Mouse (Mus musculus) erythroblast, embryonic 14.5 days (primary cell): Measurements from ENCODE around the gene Ccn2.

ENCODE experiments used
- GATA1 ChIP-seq: IDR thresholded peaks from 2 replicates; pipeline ENCODE4 v1.6.1; 2012; ENCODE audit warnings: low read length, inconsistent platforms, mixed read lengths
- TAL1 ChIP-seq: IDR thresholded peaks from 3 replicates; pipeline ENCODE4 v1.6.1; 2012; ENCODE audit warnings: low read length, inconsistent platforms, mixed read lengths

- TF ChIP-seq GATA1, result no peak
- no peak for TF ChIP-seq TAL1
These were observed 34.0 kb downstream of the Ccn2 start for GRCm38 (mm10) chr10:24629086-24629720.
